Mouse (Mus musculus) midbrain, postnatal 0 days (tissue): Measurements from ENCODE around the gene 1500011B03Rik. TPM values are rescaled to one million over a fixed set of nuclear protein-coding genes. Genes with fewer than 3 reads are reported as not detected.

Source experiments
- ATAC-seq: fragments of 200-750 bp; cut with Nextera tagmentation; 2 replicates; pipeline ENCODE4 v1.8.0; 2017; ENCODE audit warnings: moderate number of reproducible peaks, mild to moderate bottlenecking, moderate TSS enrichment, moderate library complexity; ENCODE audit not compliant: low FRiP score
- DNase-seq: peaks from one replicate; pipeline ENCODE4 v3.0.0-alpha.2; 2015; ENCODE audit warnings: low spot score
- H3K27ac ChIP-seq: fragments of 300-500 bp; sonication (generic); 2 replicates; pipeline ENCODE4 v1.5.1; 2014; ENCODE audit warnings: low read depth, mild to moderate bottlenecking, low read length, mixed read lengths
- H3K27me3 ChIP-seq: fragments of 300-500 bp; sonication (generic); 2 replicates; pipeline ENCODE4 v1.6.1; 2014; ENCODE audit warnings: low read length, control low read depth, mixed read lengths; ENCODE audit not compliant: insufficient read depth
- H3K36me3 ChIP-seq: fragments of 300-500 bp; sonication (generic); 2 replicates; pipeline ENCODE4 v1.6.1; 2014; ENCODE audit warnings: low read length, control low read depth, mixed read lengths; ENCODE audit not compliant: insufficient read depth
- H3K4me1 ChIP-seq: fragments of 300-500 bp; sonication (generic); 2 replicates; pipeline ENCODE4 v1.6.1; 2014; ENCODE audit warnings: mild to moderate bottlenecking, control low read depth, antibody characterized with exemption, low read length, mixed read lengths; ENCODE audit not compliant: insufficient read depth
- H3K4me2 ChIP-seq: fragments of 300-500 bp; sonication (generic); 2 replicates; pipeline ENCODE4 v1.6.1; 2014; ENCODE audit warnings: low read depth, mild to moderate bottlenecking, low read length, mixed read lengths; ENCODE audit not compliant: poor library complexity, severe bottlenecking
- H3K4me3 ChIP-seq: fragments of 300-500 bp; sonication (generic); 2 replicates; pipeline ENCODE4 v1.5.1; 2014; ENCODE audit warnings: low read depth, mild to moderate bottlenecking, low read length, moderate library complexity
- H3K9ac ChIP-seq: fragments of 300-500 bp; sonication (generic); replicated peaks from 2 replicates; pipeline ENCODE4 v1.6.1; 2014; ENCODE audit warnings: mild to moderate bottlenecking, low read length, moderate library complexity, mixed read lengths; ENCODE audit not compliant: poor library complexity, severe bottlenecking
- H3K9me3 ChIP-seq: fragments of 300-500 bp; sonication (generic); 2 replicates; pipeline ENCODE4 v1.6.1; 2016; ENCODE audit warnings: low read length, control low read depth
- CTCF ChIP-seq: IDR thresholded peaks from 2 replicates; pipeline ENCODE4 v1.5.1; 2016; ENCODE audit warnings: antibody characterized with exemption, mild to moderate bottlenecking
- WGBS: fragments of 180-500 bp; shearing (Covaris S2); extraction: QIAGEN DNeasy Blood & Tissue Kit; methylation state at CpG from one replicate; pipeline ENCODE4 v1.1.7; 2014; 5-methylcytosine and 5-hydroxymethylcytosine counted together
- polyA plus RNA-seq: library from polyadenylated mRNA; unstranded; fragments of >200 nt; fragmentation: Nextera tagmentation; extraction: Ambion mirVana; gene quantifications from 2 replicates; pipeline ENCODE4 v1.2.1, GENCODE M21; 2015
- total RNA-seq: library from RNA; depleted of rRNA; stranded (reverse); fragments of >200 nt; gene quantifications from 2 replicates; pipeline ENCODE4 v1.2.3, GENCODE M21; 2014

The 1500011B03Rik gene
- total and polyA plus RNA-seq, 2 experiments from 2014 or later, result 299 to 372 TPM

GRCm38 (mm10) chr5:114774403-114775051 is 48.7 kb downstream of the 1500011B03Rik start, which contains the start of gene Ankrd13a:
Gene Ankrd13a (plus strand): TSS chr5:114774677.
- peak within 1 kb of the TSS; percentile 88 for H3K27ac ChIP-seq
- under 1% methylated on average over 44 of the region's 73 CpGs for WGBS
- peaks cover 16% of the 10 kb centered on the region for H3K4me1 ChIP-seq
- H3K4me3 ChIP-seq, result peak within 1 kb of the TSS; percentile 99
- H3K27me3 ChIP-seq, result no peaks in the 10 kb centered on the region
- peak; percentile 97 for DNase-seq
- H3K9me3 ChIP-seq, result no peaks in the 10 kb centered on the region
- H3K9ac ChIP-seq, result peak within 1 kb of the TSS; percentile 99
- H3K4me2 ChIP-seq, result peak within 1 kb of the TSS; percentile 84
- no peaks in the 10 kb centered on the region for H3K36me3 ChIP-seq
- no peak for TF ChIP-seq CTCF
- peak; percentile 90 for ATAC-seq

- DNase-seq (no peak), ATAC-seq (no peak)
- peak overlapping the region; percentile 99 for H3K9ac ChIP-seq
- no peaks in the 10 kb centered on the region for H3K27me3 ChIP-seq
- 1% methylated on average over 11 of the region's 11 CpGs for WGBS
- no peaks in the 10 kb centered on the region for H3K9me3 ChIP-seq
- H3K4me2 ChIP-seq, result peak overlapping the region; percentile 84
- H3K27ac ChIP-seq, result peak overlapping the region; percentile 88
- peak overlapping the region; percentile 99 for H3K4me3 ChIP-seq
- no peaks in the 10 kb centered on the region for H3K36me3 ChIP-seq
- peaks cover 16% of the 10 kb centered on the region for H3K4me1 ChIP-seq
- TF ChIP-seq CTCF, result no peak
Observed at GRCm38 (mm10) chr5:114773780-114774179, 49.5 kb downstream of the 1500011B03Rik start.

GRCm38 (mm10) chr5:114773211-114773710 is 50.0 kb downstream of the 1500011B03Rik start:
- no peaks in the 10 kb centered on the region for H3K27me3 ChIP-seq
- peak overlapping the region; percentile 88 for H3K27ac ChIP-seq
- H3K4me3 ChIP-seq, result peak overlapping the region; percentile 99
- no peaks in the 10 kb centered on the region for H3K36me3 ChIP-seq
- peak overlapping the region; percentile 84 for H3K4me2 ChIP-seq
- ATAC-seq (peak; percentile 81), DNase-seq (peak; percentile 98)
- WGBS, result under 1% methylated on average over 40 of the region's 52 CpGs
- peak overlapping the region; percentile 99 for H3K9ac ChIP-seq
- no peak for TF ChIP-seq CTCF
- H3K4me1 ChIP-seq, result peaks cover 16% of the 10 kb centered on the region
- no peaks in the 10 kb centered on the region for H3K9me3 ChIP-seq

- Histone ChIP-seq H3K9me3 (no peaks in the 10 kb centered on the region), H3K4me2 (peak overlapping the region; percentile 84), H3K4me1 (peaks cover 16% of the 10 kb centered on the region), H3K36me3 (no peaks in the 10 kb centered on the region), H3K27ac (peak overlapping the region; percentile 88), H3K4me3 (peak overlapping the region; percentile 99), H3K27me3 (no peaks in the 10 kb centered on the region), H3K9ac (peak overlapping the region; percentile 99)
- peak; percentile 26 for DNase-seq
- WGBS, result under 1% methylated on average over 35 of the region's 57 CpGs
- no peak for TF ChIP-seq CTCF
- peak; percentile 44 for ATAC-seq
Observed at GRCm38 (mm10) chr5:114772456-114773203, 50.6 kb downstream of the 1500011B03Rik start.

GRCm38 (mm10) chr5:114771796-114772195 is 51.5 kb downstream of the 1500011B03Rik start:
- Histone ChIP-seq H3K27ac (no peak overlapping the region), H3K36me3 (no peaks in the 10 kb centered on the region), H3K4me1 (peaks cover 13% of the 10 kb centered on the region), H3K4me3 (peak overlapping the region; percentile 99), H3K9ac (no peak overlapping the region), H3K27me3 (no peaks in the 10 kb centered on the region), H3K9me3 (no peaks in the 10 kb centered on the region), H3K4me2 (peak overlapping the region; percentile 84)
- WGBS, result 71% methylated on average over 8 of the region's 8 CpGs
- no peak for DNase-seq
- TF ChIP-seq CTCF, result no peak
- ATAC-seq, result no peak

GRCm38 (mm10) chr5:114769786-114770185 is 53.5 kb downstream of the 1500011B03Rik start:
- Histone ChIP-seq H3K4me2 (no peak overlapping the region), H3K9me3 (no peaks in the 10 kb centered on the region), H3K36me3 (peaks cover 11% of the 10 kb centered on the region), H3K9ac (no peak overlapping the region), H3K4me1 (peaks cover 4% of the 10 kb centered on the region; the same call in 1 of the 2 replicates), H3K4me3 (no peak overlapping the region), H3K27ac (no peak overlapping the region), H3K27me3 (no peaks in the 10 kb centered on the region)
- WGBS, result 90% methylated on average over 8 of the region's 8 CpGs
- TF ChIP-seq CTCF, result no peak
- DNase-seq (no peak), ATAC-seq (no peak)
